Mouse (Mus musculus) forebrain, embryonic 16.5 days (tissue): ENCODE data around the gene Rasgef1b. TPM values are rescaled to one million over a fixed set of nuclear protein-coding genes. Genes with fewer than 3 reads are reported as not detected.
A peak's percentile ranks its signal among the peaks of the same experiment; 100 is the strongest.

Experiments used
- ATAC-seq: fragments of 200-750 bp; cut with Nextera tagmentation; 2 replicates; pipeline ENCODE4 v1.8.0; 2017; ENCODE audit warnings: mild to moderate bottlenecking, moderate library complexity
- H3K27ac ChIP-seq: fragments of 300-500 bp; sonication (generic); 2 replicates; pipeline ENCODE4 v1.5.1; 2014; ENCODE audit warnings: low read length, control low read depth
- H3K27me3 ChIP-seq: fragments of 300-500 bp; sonication (generic); replicated peaks from 2 replicates; pipeline ENCODE4 v1.6.1; 2014; ENCODE audit warnings: low read length; ENCODE audit not compliant: control insufficient read depth, insufficient read depth
- H3K36me3 ChIP-seq: fragments of 300-500 bp; sonication (generic); 2 replicates; pipeline ENCODE4 v1.6.1; 2014; ENCODE audit not compliant: control insufficient read depth, insufficient read depth
- H3K4me1 ChIP-seq: fragments of 300-500 bp; sonication (generic); replicated peaks from 2 replicates; pipeline ENCODE4 v1.6.1; 2014; ENCODE audit warnings: low read length; ENCODE audit not compliant: control insufficient read depth, insufficient read depth
- H3K4me2 ChIP-seq: fragments of 300-500 bp; sonication (generic); 2 replicates; pipeline ENCODE4 v1.6.1; 2014; ENCODE audit warnings: mild to moderate bottlenecking, low read length, control low read depth
- H3K4me3 ChIP-seq: fragments of 300-500 bp; sonication (generic); replicated peaks from 2 replicates; pipeline ENCODE4 v1.5.1; 2014; ENCODE audit warnings: mild to moderate bottlenecking, low read length, control low read depth
- H3K9ac ChIP-seq: fragments of 300-500 bp; sonication (generic); replicated peaks from 2 replicates; pipeline ENCODE4 v1.6.1; 2014; ENCODE audit warnings: low read depth, low read length, control low read depth
- H3K9me3 ChIP-seq: fragments of 300-500 bp; sonication (generic); 2 replicates; pipeline ENCODE4 v1.6.1; 2016; ENCODE audit warnings: low read length; ENCODE audit not compliant: control insufficient read depth
- WGBS: fragments of 180-500 bp; shearing (Covaris S2); extraction: QIAGEN DNeasy Blood & Tissue Kit; methylation state at CpG from one replicate; pipeline ENCODE4 v1.1.7; 2014; 5-methylcytosine and 5-hydroxymethylcytosine counted together
- polyA plus RNA-seq: library from polyadenylated mRNA; unstranded; fragments of >200 nt; fragmentation: Nextera tagmentation; extraction: Ambion mirVana; gene quantifications from 2 replicates; pipeline ENCODE4 v1.2.1, GENCODE M21; 2015

Rasgef1b gene
- polyA plus RNA-seq, 1 experiment from 2014 or later = 107 TPM

GRCm38 (mm10) chr5:99378437-99379226, 350.2 kb downstream of the Rasgef1b start:
- Histone ChIP-seq H3K27ac (no peak overlapping the region), H3K9me3 (no peaks in the 10 kb centered on the region), H3K4me2 (no peak overlapping the region), H3K27me3 (no peaks in the 10 kb centered on the region), H3K36me3 (no peaks in the 10 kb centered on the region), H3K4me1 (peaks cover 8% of the 10 kb centered on the region; the same call in 1 of the 2 replicates), H3K9ac (no peak overlapping the region), H3K4me3 (no peak overlapping the region)
- ATAC-seq = 0 out of 2 replicates have a peak, but pooled peaks have one; percentile 40
- 42% methylated on average over 11 of the region's 11 CpGs for WGBS

DNA sequence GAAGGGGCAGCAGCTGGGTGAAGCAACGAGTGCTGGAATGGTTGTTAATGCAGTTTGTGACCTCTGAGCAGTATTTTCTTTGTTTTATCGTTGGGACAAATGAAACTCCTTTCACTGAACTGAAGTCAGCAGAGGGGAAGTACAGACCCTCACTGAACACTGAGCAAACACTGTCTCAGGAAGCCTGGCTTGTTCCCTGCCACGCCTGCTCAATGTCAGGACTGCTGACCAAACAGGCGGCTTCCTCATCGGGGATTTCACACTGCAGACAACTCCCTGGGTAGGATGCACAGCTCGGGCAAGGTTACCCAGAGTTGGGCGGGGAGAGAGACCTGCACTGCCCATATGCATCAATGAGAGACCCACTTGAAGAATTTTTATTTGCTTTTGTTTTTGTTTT, 353.1 kb downstream of the Rasgef1b start:
- Histone ChIP-seq H3K36me3 (no peaks in the 10 kb centered on the region), H3K4me1 (peaks cover 8% of the 10 kb centered on the region; the same call in 1 of the 2 replicates), H3K27me3 (no peaks in the 10 kb centered on the region), H3K9me3 (no peaks in the 10 kb centered on the region), H3K9ac (no peak overlapping the region), H3K4me2 (no peak overlapping the region), H3K27ac (no peak overlapping the region), H3K4me3 (no peak overlapping the region)
- WGBS = 90% methylated on average over 7 of the region's 7 CpGs
- ATAC-seq = no peak

GRCm38 (mm10) chr5:99374460-99374859, 354.4 kb downstream of the Rasgef1b start:
- 81% methylated on average over 6 of the region's 6 CpGs for WGBS
- H3K4me1 ChIP-seq = peaks cover 8% of the 10 kb centered on the region; the same call in 1 of the 2 replicates
- ATAC-seq = no peak
- H3K36me3 ChIP-seq = no peaks in the 10 kb centered on the region
- H3K4me3 ChIP-seq = no peak overlapping the region
- no peak overlapping the region for H3K9ac ChIP-seq
- no peak overlapping the region for H3K4me2 ChIP-seq
- no peaks in the 10 kb centered on the region for H3K9me3 ChIP-seq
- H3K27me3 ChIP-seq = no peaks in the 10 kb centered on the region
- no peak overlapping the region for H3K27ac ChIP-seq

- H3K36me3 ChIP-seq = no peaks in the 10 kb centered on the region
- 82% methylated on average over 8 of the region's 8 CpGs for WGBS
- H3K4me2 ChIP-seq = no peak overlapping the region
- H3K4me3 ChIP-seq = no peak overlapping the region
- no peaks in the 10 kb centered on the region for H3K9me3 ChIP-seq
- H3K27ac ChIP-seq = no peak overlapping the region
- H3K4me1 ChIP-seq = peaks cover 4% of the 10 kb centered on the region; the same call in 1 of the 2 replicates
- ATAC-seq = no peak
- no peaks in the 10 kb centered on the region for H3K27me3 ChIP-seq
- no peak overlapping the region for H3K9ac ChIP-seq
Observed at GRCm38 (mm10) chr5:99373570-99374151, 355.2 kb downstream of the Rasgef1b start.

DNA sequence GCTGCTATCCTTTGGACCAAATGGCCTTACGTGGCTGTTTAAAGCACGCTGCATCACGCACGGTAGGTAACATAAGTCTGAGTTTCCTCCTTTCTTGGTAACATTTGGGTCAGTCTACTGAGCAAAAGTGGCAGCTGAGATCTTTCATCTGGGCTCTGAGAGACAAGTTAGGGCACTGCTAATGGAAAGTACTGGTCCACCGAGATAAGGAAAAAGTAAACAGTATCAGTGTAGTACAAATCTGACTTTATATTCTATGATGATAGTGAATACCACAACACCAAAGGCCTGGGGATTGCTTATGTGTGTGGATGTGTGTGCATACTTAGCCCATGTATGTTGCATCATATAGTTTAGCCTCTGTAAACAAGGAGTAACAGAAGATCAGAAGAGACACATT, 358.2 kb downstream of the Rasgef1b start:
- no peak overlapping the region for H3K4me3 ChIP-seq
- no peaks in the 10 kb centered on the region for H3K27me3 ChIP-seq
- no peak overlapping the region for H3K9ac ChIP-seq
- WGBS = 92% methylated on average over 5 of the region's 5 CpGs
- H3K9me3 ChIP-seq = no peaks in the 10 kb centered on the region
- H3K4me2 ChIP-seq = no peak overlapping the region
- no peaks in the 10 kb centered on the region for H3K4me1 ChIP-seq
- no peak for ATAC-seq
- H3K36me3 ChIP-seq = no peaks in the 10 kb centered on the region
- no peak overlapping the region for H3K27ac ChIP-seq

GRCm38 (mm10) chr5:99369256-99369655, 359.6 kb downstream of the Rasgef1b start:
- H3K9ac ChIP-seq = no peak overlapping the region
- WGBS = 80% methylated on average over 6 of the region's 6 CpGs
- H3K36me3 ChIP-seq = no peaks in the 10 kb centered on the region
- H3K27ac ChIP-seq = no peak overlapping the region
- H3K4me1 ChIP-seq = no peaks in the 10 kb centered on the region
- ATAC-seq = no peak
- H3K4me3 ChIP-seq = no peak overlapping the region
- no peak overlapping the region for H3K4me2 ChIP-seq
- no peaks in the 10 kb centered on the region for H3K9me3 ChIP-seq
- H3K27me3 ChIP-seq = no peaks in the 10 kb centered on the region

DNA sequence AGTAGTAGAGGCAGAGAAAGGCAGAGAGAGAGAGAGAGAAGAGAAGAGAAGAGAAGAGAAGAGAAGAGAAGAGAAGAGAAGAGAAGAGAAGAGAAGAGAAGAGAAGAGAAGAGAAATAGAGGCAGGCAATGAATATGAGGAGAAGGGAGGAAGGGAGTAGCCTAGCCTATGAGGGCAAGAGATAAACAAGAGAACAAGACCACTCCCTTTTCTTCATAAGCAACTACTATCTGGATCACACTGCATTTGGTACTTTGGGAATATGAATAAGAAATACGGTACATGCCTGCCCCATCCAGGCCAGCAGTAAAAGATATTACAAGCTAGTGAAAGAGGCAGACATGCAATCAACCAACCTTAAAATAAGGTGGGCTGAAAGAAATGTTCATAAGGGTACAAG, 360.2 kb downstream of the Rasgef1b start:
- 96% methylated on average over 1 of the region's 1 CpGs for WGBS
- Histone ChIP-seq H3K9me3 (no peaks in the 10 kb centered on the region), H3K27ac (no peak overlapping the region), H3K4me1 (no peaks in the 10 kb centered on the region), H3K9ac (no peak overlapping the region), H3K36me3 (no peaks in the 10 kb centered on the region), H3K4me2 (no peak overlapping the region), H3K27me3 (no peaks in the 10 kb centered on the region), H3K4me3 (no peak overlapping the region)
- ATAC-seq = no peak

GRCm38 (mm10) chr5:99360531-99360930, 368.3 kb downstream of the Rasgef1b start:
- WGBS = 68% methylated on average over 3 of the region's 3 CpGs
- Histone ChIP-seq H3K4me3 (no peak overlapping the region), H3K9ac (no peak overlapping the region), H3K27me3 (no peaks in the 10 kb centered on the region), H3K4me2 (no peak overlapping the region), H3K27ac (no peak overlapping the region), H3K36me3 (no peaks in the 10 kb centered on the region), H3K9me3 (no peaks in the 10 kb centered on the region), H3K4me1 (no peaks in the 10 kb centered on the region)
- ATAC-seq = no peak

- Histone ChIP-seq H3K4me2 (no peak overlapping the region), H3K4me1 (peaks cover 3% of the 10 kb centered on the region; the same call in 1 of the 2 replicates), H3K4me3 (no peak overlapping the region), H3K9me3 (no peaks in the 10 kb centered on the region), H3K9ac (no peak overlapping the region), H3K27ac (no peak overlapping the region), H3K36me3 (no peaks in the 10 kb centered on the region), H3K27me3 (no peaks in the 10 kb centered on the region)
- 93% methylated on average over 5 of the region's 5 CpGs for WGBS
- ATAC-seq = no peak
Observed at GRCm38 (mm10) chr5:99359251-99359650, 369.6 kb downstream of the Rasgef1b start.
